24 mouse cellular contexts compared by ENCODE assay signal in genomic region chr6:135767572-135767971, GRCm38 (mm10).
DNase-seq lines count a peak whose midpoint lies in the region; ATAC-seq and TF ChIP-seq lines count a peak whose summit lies in the region.
"Had no signal": no experiment of that assay in that cellular context is flagged by ENCODE, and none has a peak within 500 bp of the region (broad histone marks: within the 10 kb centered on the region; RNA-seq: fewer than 3 reads in every experiment).

No protein-coding gene starts in this region.

- H3K27me3 ChIP-seq in lung, embryonic 14.5 days (ENCODE audit: insufficient read depth, low read length): no peaks in the 10 kb centered on the region
- H3K27me3 ChIP-seq: hindbrain, embryonic 15.5 days; intestine, embryonic 15.5 days; limb, embryonic 12.5 days; liver, embryonic 13.5 days; midbrain, embryonic 12.5 days; neural tube, embryonic 15.5 days had no signal

- H3K9me3 ChIP-seq in lung, embryonic 14.5 days (ENCODE audit: low read depth, low read length): no peaks in the 10 kb centered on the region
- H3K9me3 ChIP-seq: embryonic facial prominence, embryonic 10.5 days; heart, embryonic 10.5 days; hindbrain, embryonic 15.5 days; intestine, embryonic 15.5 days; limb, embryonic 12.5 days; liver, embryonic 13.5 days; midbrain, embryonic 12.5 days; neural tube, embryonic 15.5 days had no signal

- H3K4me2 ChIP-seq in lung, embryonic 14.5 days: no peak overlapping the region
- H3K4me2 ChIP-seq: hindbrain, embryonic 15.5 days; intestine, embryonic 15.5 days; limb, embryonic 12.5 days; liver, embryonic 13.5 days; midbrain, embryonic 12.5 days; neural tube, embryonic 15.5 days had no signal

- peak; percentile 9 for DNase-seq in adrenal gland, postnatal 10 days
- no peak for DNase-seq in adrenal gland, adult 18-20 months (ENCODE audit: low spot score in 2 of 2)
- peak; percentile 72 for DNase-seq in lung, embryonic 14.5 days
- DNase-seq in lung, postnatal 25 days (ENCODE audit: low spot score): no peak
- DNase-seq in adipocyte (ENCODE audit: low spot score): peak; percentile 10
- DNase-seq: cerebellum, adult 11 months; cerebellum, adult 9-11 months; gastrocnemius, adult 2 months; heart, postnatal 4 days; kidney, adult 8-10 months; kidney, postnatal 10 days; liver, embryonic 13.5 days; thymus, adult 18-20 months; thymus, postnatal 36 days had no signal

- H3K4me1 ChIP-seq in lung, embryonic 14.5 days (ENCODE audit: insufficient read depth): no peaks in the 10 kb centered on the region
- H3K4me1 ChIP-seq: embryonic facial prominence, embryonic 10.5 days; heart, embryonic 10.5 days; hindbrain, embryonic 15.5 days; intestine, embryonic 15.5 days; limb, embryonic 12.5 days; liver, embryonic 13.5 days; midbrain, embryonic 12.5 days; neural tube, embryonic 15.5 days had no signal

- WGBS in lung, embryonic 14.5 days: 48% methylated on average over 8 of the region's 8 CpGs

- H3K36me3 ChIP-seq in lung, embryonic 14.5 days (ENCODE audit: insufficient read depth): no peaks in the 10 kb centered on the region
- H3K36me3 ChIP-seq: embryonic facial prominence, embryonic 10.5 days; heart, embryonic 10.5 days; intestine, embryonic 15.5 days; limb, embryonic 12.5 days; liver, embryonic 13.5 days; midbrain, embryonic 12.5 days had no signal

- TF ChIP-seq CTCF in lung, embryonic 14.5 days (IDR thresholded peaks at IDR 0.05; ENCODE audit: low read depth): no peak

- H3K4me3 ChIP-seq in lung, embryonic 14.5 days (ENCODE audit: low read depth, low read length): no peak overlapping the region
- H3K4me3 ChIP-seq: embryonic facial prominence, embryonic 10.5 days; gastrocnemius, adult 2 months; heart, embryonic 10.5 days; hindbrain, embryonic 15.5 days; intestine, embryonic 15.5 days; limb, embryonic 12.5 days; liver, embryonic 13.5 days; midbrain, embryonic 12.5 days; neural tube, embryonic 15.5 days had no signal

- no peak overlapping the region for H3K27ac ChIP-seq in lung, embryonic 14.5 days (ENCODE audit: low read depth)
- H3K27ac ChIP-seq: embryonic facial prominence, embryonic 10.5 days; gastrocnemius, adult 2 months; heart, embryonic 10.5 days; hindbrain, embryonic 15.5 days; intestine, embryonic 15.5 days; limb, embryonic 12.5 days; liver, embryonic 13.5 days; midbrain, embryonic 12.5 days; neural tube, embryonic 15.5 days had no signal

- 0 out of 2 replicates have a peak, but pooled peaks have one; percentile 35 for ATAC-seq in lung, embryonic 14.5 days (ENCODE audit: insufficient read depth)
- ATAC-seq in megakaryocyte, adult 5-6 weeks (ENCODE audit: poor library complexity, severe bottlenecking): peak; percentile 52
- ATAC-seq in inflammation-experienced regulatory T-cells, adult 6 months: no peak
- ATAC-seq: CD4-positive, CD25-positive, alpha-beta regulatory T cell, adult 4 months; intestine, embryonic 15.5 days had no signal

- H3K9ac ChIP-seq in lung, embryonic 14.5 days: no peak overlapping the region
- H3K9ac ChIP-seq: hindbrain, embryonic 15.5 days; intestine, embryonic 15.5 days; limb, embryonic 12.5 days; liver, embryonic 13.5 days; midbrain, embryonic 12.5 days; neural tube, embryonic 15.5 days had no signal

Comparison
In these comparisons a context has a peak if more than half of its experiments do, and no peak if none do; other contexts are left out.
1. DNase-seq: peak in adrenal gland, postnatal 10 days (single experiment), lung, embryonic 14.5 days (single experiment) and adipocyte (single experiment); none in adrenal gland, adult 18-20 months (0 of 2) and lung, postnatal 25 days (single experiment).